Mouse (Mus musculus) kidney, adult 10 weeks (tissue): Measurements from ENCODE around the gene Lpo. TPM values are rescaled to one million over a fixed set of nuclear protein-coding genes. Genes with fewer than 3 reads are reported as not detected.

Experiments used
- polyA plus RNA-seq: library from polyadenylated mRNA; stranded (reverse); fragments of 350-450 nt; fragmentation: Illumina TruSeq; extraction: RNeasy Lipid Tissue Mini Kit (QIAGEN cat#74804); gene quantifications from one replicate; pipeline ENCODE4 v1.2.3, GENCODE M21; 2014; ENCODE audit warnings: low read depth, low replicate concordance

Lpo gene
- polyA plus RNA-seq = not detected

DNA sequence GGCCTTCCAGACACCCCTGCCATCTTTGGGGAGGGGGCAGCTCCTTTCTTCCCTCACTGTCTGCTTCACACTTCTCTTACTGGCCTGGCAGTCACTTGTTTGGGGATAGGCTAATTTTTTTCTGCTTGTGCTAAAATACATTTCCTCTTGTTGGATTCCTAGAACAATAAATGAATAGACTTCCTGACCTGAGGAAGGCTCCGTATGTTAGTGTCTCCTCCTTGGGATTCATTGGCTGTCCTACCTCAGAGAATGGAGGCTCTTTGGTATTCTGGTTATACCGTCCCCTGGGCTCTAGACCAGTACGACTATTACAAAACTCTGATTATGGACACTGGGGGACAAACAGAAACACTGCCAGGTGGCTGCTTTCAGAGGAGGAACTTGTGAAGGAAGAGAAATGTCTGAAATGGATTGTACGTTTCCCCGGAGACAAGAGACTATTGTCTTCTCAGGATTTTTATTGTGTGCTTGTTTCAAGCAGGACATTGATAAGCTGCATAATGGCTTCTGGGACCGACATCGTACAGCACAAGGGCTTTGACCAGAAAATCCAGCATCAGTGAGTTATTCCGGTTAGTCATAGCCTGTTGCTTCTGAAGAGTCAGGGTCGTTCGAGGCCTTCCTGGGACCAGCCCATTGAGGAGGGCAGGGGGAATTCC lies at the start of gene Lpo:
TSS of gene Lpo (minus strand) at position 51 of the 662 bp plus-strand sequence.

DNA sequence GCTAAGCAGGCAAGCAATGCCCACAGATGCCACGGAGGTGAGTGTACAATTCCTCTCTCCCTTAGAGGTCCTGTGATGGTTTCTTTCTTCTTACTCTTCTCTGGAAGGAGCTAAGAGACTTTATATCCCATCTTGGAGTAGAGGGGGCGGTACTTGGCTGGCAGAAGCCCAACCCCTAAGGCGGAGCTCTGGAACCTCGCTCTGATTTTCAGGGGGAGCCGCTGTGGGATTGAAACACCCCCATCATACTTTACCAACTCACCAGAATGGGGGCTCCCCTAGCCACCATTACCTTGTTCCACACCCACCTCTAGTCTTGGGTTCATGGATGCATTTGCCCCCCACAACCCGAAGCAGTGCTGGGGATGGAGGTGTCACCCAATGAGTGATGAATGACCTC lies 47.3 kb upstream of the Lpo start, which contains the start of gene Epx:
TSS of gene Epx (minus strand) at position 101 of the 400 bp plus-strand sequence.

GRCm38 (mm10) chr11:87852690-87853596 lies 24.9 kb upstream of the Lpo start, which contains the start of gene Mks1:
TSS of gene Mks1 (plus strand) at chr11:87853215.

GRCm38 (mm10) chr11:87793460-87793859 lies 34.6 kb downstream of the Lpo start, which contains the start of gene Mpo:
TSS of gene Mpo (plus strand) at chr11:87793581.

DNA sequence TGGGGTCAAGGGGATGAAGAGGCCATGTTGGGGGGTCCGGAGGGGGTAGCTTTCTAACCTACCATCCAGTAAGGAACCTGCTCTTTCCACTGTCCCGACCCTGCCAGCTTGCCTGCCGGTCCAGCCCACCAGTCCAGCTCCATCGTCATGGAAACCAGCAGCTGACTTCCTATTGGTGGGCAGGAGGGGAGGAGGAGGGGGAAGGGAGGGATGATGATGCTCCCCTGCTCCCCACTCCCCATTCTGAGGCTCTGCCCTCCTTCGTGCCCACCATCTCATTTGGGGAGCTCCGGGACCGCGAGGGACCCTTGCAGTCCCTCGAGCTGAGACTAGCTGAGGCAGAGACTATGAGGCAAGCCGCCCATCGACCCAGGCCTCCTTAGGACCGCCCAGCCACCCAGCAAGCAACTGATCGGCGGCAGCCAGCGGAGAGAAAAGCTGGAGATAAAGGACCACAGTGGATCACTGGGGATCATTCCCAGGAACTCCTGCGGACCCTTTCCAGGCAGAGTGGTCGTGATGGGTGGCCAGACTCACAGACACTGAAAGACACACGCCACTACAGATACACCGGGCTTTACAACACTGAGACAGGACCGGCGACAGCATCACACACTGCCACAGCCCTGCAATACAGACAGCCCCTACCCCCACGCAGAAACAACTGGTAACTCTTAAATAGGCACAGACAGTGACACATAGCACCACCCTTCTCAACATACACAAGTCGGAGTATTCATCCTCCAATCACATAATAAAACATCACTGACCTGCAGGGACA lies 67.6 kb downstream of the Lpo start, which contains the start of gene Tspoap1:
TSS of gene Tspoap1 (plus strand) at position 241 of the 781 bp plus-strand sequence.

Other genes starting within 250 kb of the Lpo start
- gene Mtmr4, start 236.1 kb downstream of the Lpo start, polyA plus RNA-seq = 33.6 TPM
- not detected for gene Hsf5, start 211.1 kb downstream of the Lpo start, polyA plus RNA-seq
- 4.7 TPM for gene Rnf43, start 165.6 kb downstream of the Lpo start, polyA plus RNA-seq
- 22.1 TPM for gene Supt4a, start 90.7 kb downstream of the Lpo start, polyA plus RNA-seq
- 0.65 TPM for gene Tspoap1, start 67.7 kb downstream of the Lpo start, polyA plus RNA-seq
- gene Mpo, start 34.7 kb downstream of the Lpo start, polyA plus RNA-seq = not detected
- gene Mks1, start 24.9 kb upstream of the Lpo start, polyA plus RNA-seq = 1.5 TPM
- not detected for gene Epx, start 47.2 kb upstream of the Lpo start, polyA plus RNA-seq
- gene Olfr462, start 64.0 kb upstream of the Lpo start, polyA plus RNA-seq = not detected
- gene Olfr463, start 69.1 kb upstream of the Lpo start, polyA plus RNA-seq = not detected
- gene Olfr464, start 92.7 kb upstream of the Lpo start, polyA plus RNA-seq = not detected
- gene Dynll2, start 159.2 kb upstream of the Lpo start, polyA plus RNA-seq = 152 TPM
- gene Srsf1, start 219.1 kb upstream of the Lpo start, polyA plus RNA-seq = 437 TPM
- 68.6 TPM for gene Vezf1, start 240.0 kb upstream of the Lpo start, polyA plus RNA-seq